Mouse (Mus musculus) WW6 (cell line): ENCODE results near the gene Dnajc17.

Source experiments
- DNase-seq: peaks from one replicate; pipeline ENCODE4 v3.0.0-alpha.2; 2013; ENCODE audit warnings: low read depth, low spot score

The Dnajc17 gene

GRCm38 (mm10) chr2:119198049-119198448 lies 10.5 kb downstream of the Dnajc17 start:
- no peak for DNase-seq

GRCm38 (mm10) chr2:119197493-119197892 lies 11.1 kb downstream of the Dnajc17 start:
- DNase-seq, result no peak

GRCm38 (mm10) chr2:119196316-119197108 lies 12.1 kb downstream of the Dnajc17 start:
- no peak for DNase-seq

- DNase-seq, result no peak
Measured at GRCm38 (mm10) chr2:119194140-119194539, 14.5 kb downstream of the Dnajc17 start.

GRCm38 (mm10) chr2:119190969-119191368 lies 17.6 kb downstream of the Dnajc17 start:
- DNase-seq, result no peak

- DNase-seq, result no peak
Measured at GRCm38 (mm10) chr2:119189029-119189710, 19.4 kb downstream of the Dnajc17 start.

GRCm38 (mm10) chr2:119182914-119183313 lies 25.7 kb downstream of the Dnajc17 start:
- DNase-seq, result no peak

- no peak for DNase-seq
Measured at GRCm38 (mm10) chr2:119177384-119177939, 31.1 kb downstream of the Dnajc17 start.

- DNase-seq, result no peak
Measured at GRCm38 (mm10) chr2:119176761-119177160, 31.8 kb downstream of the Dnajc17 start.

GRCm38 (mm10) chr2:119175614-119176013 lies 33.0 kb downstream of the Dnajc17 start:
- no peak for DNase-seq

- DNase-seq, result no peak
Measured at GRCm38 (mm10) chr2:119174866-119175265, 33.7 kb downstream of the Dnajc17 start.

- DNase-seq, result no peak
Measured at GRCm38 (mm10) chr2:119173991-119174651, 34.5 kb downstream of the Dnajc17 start, which contains the start of gene Gm14137. TSS of gene Gm14137 (plus strand) at chr2:119174509.

- no peak for DNase-seq
Measured at GRCm38 (mm10) chr2:119172862-119173576, 35.6 kb downstream of the Dnajc17 start.

GRCm38 (mm10) chr2:119172446-119172845 lies 36.1 kb downstream of the Dnajc17 start:
- DNase-seq, result no peak

GRCm38 (mm10) chr2:119171574-119171973 lies 37.0 kb downstream of the Dnajc17 start:
- DNase-seq, result no peak

GRCm38 (mm10) chr2:119170282-119170681 lies 38.3 kb downstream of the Dnajc17 start:
- no peak for DNase-seq

- no peak for DNase-seq
Measured at GRCm38 (mm10) chr2:119167866-119168256, 40.7 kb downstream of the Dnajc17 start.

- no peak for DNase-seq
Measured at GRCm38 (mm10) chr2:119166901-119167865, 41.4 kb downstream of the Dnajc17 start, which contains the start of gene Gchfr. TSS of gene Gchfr (plus strand) at chr2:119167773.

GRCm38 (mm10) chr2:119165401-119165800 lies 43.2 kb downstream of the Dnajc17 start:
- no peak for DNase-seq

- no peak for DNase-seq
Measured at GRCm38 (mm10) chr2:119163999-119164398, 44.6 kb downstream of the Dnajc17 start.
